Mouse (Mus musculus): ENCODE measurements around the gene Fer1l4.

DNA sequence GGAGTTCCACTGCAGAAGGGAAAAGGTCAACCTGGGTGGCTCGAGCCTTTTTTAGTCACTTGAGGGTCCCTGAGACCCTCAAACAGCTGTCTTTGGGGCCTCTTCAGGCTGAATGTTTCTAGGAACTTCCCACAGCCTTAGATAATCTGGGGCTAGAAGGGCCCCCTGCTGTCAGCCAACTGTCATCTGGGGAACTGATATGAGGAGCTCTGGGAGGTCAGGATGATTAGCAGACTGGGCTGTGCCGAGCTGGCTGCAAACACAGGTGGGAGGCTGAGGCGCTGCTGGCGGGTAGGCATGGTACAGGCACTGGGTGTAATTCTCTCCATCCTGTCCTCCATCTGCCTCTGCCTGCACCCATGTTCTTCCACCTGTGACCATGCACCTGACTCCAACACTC lies 63.7 kb downstream of the Fer1l4 start:
- TF ChIP-seq MYOG (IDR thresholded peaks at IDR 0.05; ENCODE audit: control insufficient read depth, extremely low read depth, insufficient read length) (no peak), CTCF (IDR thresholded peaks at IDR 0.05; ENCODE audit: control insufficient read depth, insufficient read depth, insufficient read length) (no peak), MYOD1 (IDR thresholded peaks at IDR 0.05; ENCODE audit: control insufficient read depth, insufficient read length, low read depth) (no peak), USF1 (IDR thresholded peaks at IDR 0.05; ENCODE audit: low read depth) (no peak), MAX (IDR thresholded peaks at IDR 0.05) (no peak), CEBPB (IDR thresholded peaks at IDR 0.05; ENCODE audit: low read depth) (no peak)

Measured in C2C12 (cell line).